Mouse (Mus musculus): ENCODE measurements around the gene Thsd7a. TPM values are rescaled to one million over a fixed set of nuclear protein-coding genes. Genes with fewer than 3 reads are reported as not detected.

Gene Thsd7a
- total and polyA plus RNA-seq, 2 experiments = 0.13 to 0.37 TPM

GRCm38 (mm10) chr6:12445486-12445885 lies 303.7 kb downstream of the Thsd7a start:
- 96% methylated on average over 2 of the region's 2 CpGs for WGBS
- no peaks in the 10 kb centered on the region for H3K27me3 ChIP-seq (ENCODE audit: control insufficient read depth, insufficient read depth, low read length)
- H3K4me1 ChIP-seq (ENCODE audit: control insufficient read depth, insufficient read depth, low read length) = peaks cover 1% of the 10 kb centered on the region; the same call in 1 of the 2 replicates
- H3K36me3 ChIP-seq (ENCODE audit: control insufficient read depth, insufficient read depth, low read length) = no peaks in the 10 kb centered on the region
- DNase-seq (ENCODE audit: extremely low read depth, low read depth, low spot score) = no peak
- no peak for TF ChIP-seq CTCF (IDR thresholded peaks at IDR 0.05; ENCODE audit: low read depth, low read length)
- TF ChIP-seq POLR2A (IDR thresholded peaks at IDR 0.05; ENCODE audit: extremely low read depth, insufficient read depth, low read length) = no peak
- no peaks in the 10 kb centered on the region for H3K79me2 ChIP-seq (ENCODE audit: control insufficient read depth, insufficient read depth, low read length)
- no peak overlapping the region for H3K27ac ChIP-seq (replicated peaks; ENCODE audit: insufficient read depth, low read depth, low read length)
- H3K9ac ChIP-seq (ENCODE audit: low read depth, low read length) = no peak overlapping the region
- no peak overlapping the region for H3K4me3 ChIP-seq (ENCODE audit: insufficient read depth, low read depth, low read length)

GRCm38 (mm10) chr6:12439561-12439960 lies 309.6 kb downstream of the Thsd7a start:
- no peak for TF ChIP-seq CTCF (IDR thresholded peaks at IDR 0.05; ENCODE audit: low read depth, low read length)
- no peak for TF ChIP-seq POLR2A (IDR thresholded peaks at IDR 0.05; ENCODE audit: extremely low read depth, insufficient read depth, low read length)
- DNase-seq (ENCODE audit: extremely low read depth, low read depth, low spot score) = peak; percentile 60
- no peaks in the 10 kb centered on the region for H3K36me3 ChIP-seq (ENCODE audit: control insufficient read depth, insufficient read depth, low read length)

GRCm38 (mm10) chr6:12419070-12419469 lies 330.1 kb downstream of the Thsd7a start:
- WGBS = 89% methylated on average over 10 of the region's 10 CpGs
- Histone ChIP-seq H3K9ac (ENCODE audit: low read depth, low read length) (no peak overlapping the region), H3K36me3 (ENCODE audit: control insufficient read depth, insufficient read depth, low read length) (no peaks in the 10 kb centered on the region), H3K4me3 (ENCODE audit: insufficient read depth, low read depth, low read length) (no peak overlapping the region), H3K4me1 (ENCODE audit: control insufficient read depth, insufficient read depth, low read length) (no peaks in the 10 kb centered on the region), H3K27ac (replicated peaks; ENCODE audit: insufficient read depth, low read depth, low read length) (no peak overlapping the region), H3K27me3 (ENCODE audit: control insufficient read depth, insufficient read depth, low read length) (no peaks in the 10 kb centered on the region), H3K79me2 (ENCODE audit: control insufficient read depth, insufficient read depth, low read length) (no peaks in the 10 kb centered on the region)
- TF ChIP-seq POLR2A (IDR thresholded peaks at IDR 0.05; ENCODE audit: extremely low read depth, insufficient read depth, low read length) = no peak
- TF ChIP-seq CTCF (IDR thresholded peaks at IDR 0.05; ENCODE audit: low read depth, low read length) = no peak
- no peak for DNase-seq (ENCODE audit: extremely low read depth, low read depth, low spot score)

More at GRCm38 (mm10) chr6:12439561-12439960, 309.6 kb downstream of the Thsd7a start:
- Histone ChIP-seq H3K27me3 (ENCODE audit: control insufficient read depth, insufficient read depth, low read length) (no peaks in the 10 kb centered on the region), H3K4me3 (ENCODE audit: insufficient read depth, low read depth, low read length) (no peak overlapping the region), H3K79me2 (ENCODE audit: control insufficient read depth, insufficient read depth, low read length) (no peaks in the 10 kb centered on the region), H3K27ac (replicated peaks; ENCODE audit: insufficient read depth, low read depth, low read length) (no peak overlapping the region), H3K4me1 (ENCODE audit: control insufficient read depth, insufficient read depth, low read length) (no peaks in the 10 kb centered on the region), H3K9ac (ENCODE audit: low read depth, low read length) (no peak overlapping the region)

- H3K4me3 ChIP-seq (ENCODE audit: insufficient read depth, low read depth, low read length) = no peak overlapping the region
- H3K27me3 ChIP-seq (ENCODE audit: control insufficient read depth, insufficient read depth, low read length) = no peaks in the 10 kb centered on the region
- H3K9ac ChIP-seq (ENCODE audit: low read depth, low read length) = no peak overlapping the region
- no peaks in the 10 kb centered on the region for H3K36me3 ChIP-seq (ENCODE audit: control insufficient read depth, insufficient read depth, low read length)
- H3K79me2 ChIP-seq (ENCODE audit: control insufficient read depth, insufficient read depth, low read length) = no peaks in the 10 kb centered on the region
- H3K27ac ChIP-seq (replicated peaks; ENCODE audit: insufficient read depth, low read depth, low read length) = no peak overlapping the region
- no peak for DNase-seq (ENCODE audit: extremely low read depth, low read depth, low spot score)
- WGBS = 74% methylated on average over 4 of the region's 4 CpGs
- TF ChIP-seq CTCF (IDR thresholded peaks at IDR 0.05; ENCODE audit: low read depth, low read length) (no peak), POLR2A (IDR thresholded peaks at IDR 0.05; ENCODE audit: extremely low read depth, insufficient read depth, low read length) (no peak)
- H3K4me1 ChIP-seq (ENCODE audit: control insufficient read depth, insufficient read depth, low read length) = no peaks in the 10 kb centered on the region
Measured at GRCm38 (mm10) chr6:12416976-12417375, 332.2 kb downstream of the Thsd7a start.

GRCm38 (mm10) chr6:12404441-12404840 lies 344.8 kb downstream of the Thsd7a start:
- TF ChIP-seq CTCF (IDR thresholded peaks at IDR 0.05; ENCODE audit: low read depth, low read length) (no peak), POLR2A (IDR thresholded peaks at IDR 0.05; ENCODE audit: extremely low read depth, insufficient read depth, low read length) (no peak)
- H3K4me1 ChIP-seq (ENCODE audit: control insufficient read depth, insufficient read depth, low read length) = peaks cover 2% of the 10 kb centered on the region; the same call in 1 of the 2 replicates
- H3K36me3 ChIP-seq (ENCODE audit: control insufficient read depth, insufficient read depth, low read length) = no peaks in the 10 kb centered on the region
- no peak for DNase-seq (ENCODE audit: extremely low read depth, low read depth, low spot score)
- no peaks in the 10 kb centered on the region for H3K79me2 ChIP-seq (ENCODE audit: control insufficient read depth, insufficient read depth, low read length)
- no peak overlapping the region for H3K27ac ChIP-seq (replicated peaks; ENCODE audit: insufficient read depth, low read depth, low read length)
- 85% methylated on average over 2 of the region's 2 CpGs for WGBS
- H3K27me3 ChIP-seq (ENCODE audit: control insufficient read depth, insufficient read depth, low read length) = no peaks in the 10 kb centered on the region
- no peak overlapping the region for H3K4me3 ChIP-seq (ENCODE audit: insufficient read depth, low read depth, low read length)
- H3K9ac ChIP-seq (ENCODE audit: low read depth, low read length) = no peak overlapping the region

GRCm38 (mm10) chr6:12402996-12403395 lies 346.2 kb downstream of the Thsd7a start:
- no peaks in the 10 kb centered on the region for H3K79me2 ChIP-seq (ENCODE audit: control insufficient read depth, insufficient read depth, low read length)
- DNase-seq (ENCODE audit: extremely low read depth, low read depth, low spot score) = no peak
- TF ChIP-seq CTCF (IDR thresholded peaks at IDR 0.05; ENCODE audit: low read depth, low read length) (no peak), POLR2A (IDR thresholded peaks at IDR 0.05; ENCODE audit: extremely low read depth, insufficient read depth, low read length) (no peak)
- H3K27me3 ChIP-seq (ENCODE audit: control insufficient read depth, insufficient read depth, low read length) = no peaks in the 10 kb centered on the region
- no peaks in the 10 kb centered on the region for H3K36me3 ChIP-seq (ENCODE audit: control insufficient read depth, insufficient read depth, low read length)
- WGBS = 98% methylated on average over 1 of the region's 1 CpGs
- peaks cover 2% of the 10 kb centered on the region; the same call in 1 of the 2 replicates for H3K4me1 ChIP-seq (ENCODE audit: control insufficient read depth, insufficient read depth, low read length)
- H3K4me3 ChIP-seq (ENCODE audit: insufficient read depth, low read depth, low read length) = no peak overlapping the region
- no peak overlapping the region for H3K27ac ChIP-seq (replicated peaks; ENCODE audit: insufficient read depth, low read depth, low read length)
- H3K9ac ChIP-seq (ENCODE audit: low read depth, low read length) = no peak overlapping the region
